Mouse (Mus musculus): Measurements from ENCODE around the gene Gm18596. TPM values are rescaled to one million over a fixed set of nuclear protein-coding genes. Genes with fewer than 3 reads are reported as not detected.
"Not testable (repeated sequence)": the region's sequence is repeated elsewhere in the genome, so short reads cannot be mapped to it uniquely, and the experiment has no call there.

Gm18596 gene
- polyA plus RNA-seq, 1 experiment from 2014 or later = not detected

DNA sequence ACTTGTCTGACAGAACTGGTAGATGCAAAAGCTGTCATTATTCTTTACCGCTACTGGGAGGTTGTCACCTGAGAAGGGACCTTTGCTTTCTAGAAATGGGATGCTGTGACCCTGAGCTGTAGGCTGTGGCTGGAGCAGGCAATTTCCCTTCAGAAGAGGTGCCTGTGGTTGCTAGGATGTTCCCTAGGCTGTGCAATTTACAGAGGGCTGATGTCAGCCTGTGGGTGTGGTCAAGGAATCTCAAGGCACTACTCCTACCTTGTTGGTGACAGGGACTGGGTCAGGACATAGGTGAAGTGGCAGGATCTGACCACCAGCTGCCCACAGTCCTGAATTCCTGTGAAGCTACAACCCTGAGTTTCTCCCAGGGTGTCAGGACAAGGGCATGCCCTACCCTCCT is 27.3 kb upstream of the Gm18596 start:
- no peaks in the 10 kb centered on the region for H3K36me3 ChIP-seq (replicated peaks; ENCODE audit: insufficient read depth, low read length)
- no peaks in the 10 kb centered on the region for H3K9me3 ChIP-seq (ENCODE audit: low read length)
- TF ChIP-seq CTCF (IDR thresholded peaks at IDR 0.05; ENCODE audit: low read depth) (no peak), EP300 (IDR thresholded peaks at IDR 0.05; ENCODE audit: low read depth) (no peak)
- no peak for DNase-seq
- no peaks in the 10 kb centered on the region for H3K4me1 ChIP-seq (ENCODE audit: insufficient read depth)
- no peak overlapping the region for H3K27ac ChIP-seq (ENCODE audit: low read depth)
- no peaks in the 10 kb centered on the region for H3K27me3 ChIP-seq (ENCODE audit: insufficient read depth, low read length)
- no peak overlapping the region for H3K4me3 ChIP-seq (ENCODE audit: low read depth, low read length)
- H3K4me2 ChIP-seq (ENCODE audit: low read depth, low read length) = no peak overlapping the region
- WGBS (ENCODE audit: insufficient replicate concordance) = 67% methylated on average over 1 of the region's 1 CpGs
- ATAC-seq = no peak
- H3K9ac ChIP-seq (replicated peaks) = no peak overlapping the region

DNA sequence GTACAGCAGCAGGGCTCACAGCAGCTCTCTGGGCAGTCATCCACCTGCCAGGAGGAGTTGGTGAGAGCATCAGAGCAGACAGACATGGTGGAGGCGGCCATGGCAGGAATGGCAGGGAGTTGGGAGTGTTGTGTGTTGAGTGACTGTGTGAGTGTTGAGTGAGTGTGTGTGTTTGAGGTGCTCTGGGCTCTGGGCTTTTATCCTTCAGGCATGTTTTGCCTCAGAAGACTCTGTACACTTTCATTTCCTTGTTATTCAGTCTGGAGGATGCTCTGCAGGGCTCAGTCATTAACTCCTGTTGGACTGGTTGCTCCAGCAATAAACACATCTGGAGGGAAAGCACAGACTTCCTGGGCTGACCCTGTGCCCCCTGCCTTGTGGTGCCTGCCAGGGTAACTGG is 17.1 kb upstream of the Gm18596 start, which contains the start of gene Gm3233:
TSS of gene Gm3233 (minus strand) at position 101 of the 400 bp plus-strand sequence.
- H3K4me1 ChIP-seq (ENCODE audit: insufficient read depth); H3K27me3 ChIP-seq (ENCODE audit: insufficient read depth, low read length); H3K9me3 ChIP-seq (ENCODE audit: low read length); ATAC-seq; DNase-seq; H3K36me3 ChIP-seq (replicated peaks; ENCODE audit: insufficient read depth, low read length); H3K27ac ChIP-seq (ENCODE audit: low read depth); H3K4me3 ChIP-seq (ENCODE audit: low read depth, low read length); H3K9ac ChIP-seq (replicated peaks); H3K4me2 ChIP-seq (ENCODE audit: low read depth, low read length): not testable (repeated sequence)
- 80% methylated on average over 1 of the region's 1 CpGs for WGBS (ENCODE audit: insufficient replicate concordance)

DNA sequence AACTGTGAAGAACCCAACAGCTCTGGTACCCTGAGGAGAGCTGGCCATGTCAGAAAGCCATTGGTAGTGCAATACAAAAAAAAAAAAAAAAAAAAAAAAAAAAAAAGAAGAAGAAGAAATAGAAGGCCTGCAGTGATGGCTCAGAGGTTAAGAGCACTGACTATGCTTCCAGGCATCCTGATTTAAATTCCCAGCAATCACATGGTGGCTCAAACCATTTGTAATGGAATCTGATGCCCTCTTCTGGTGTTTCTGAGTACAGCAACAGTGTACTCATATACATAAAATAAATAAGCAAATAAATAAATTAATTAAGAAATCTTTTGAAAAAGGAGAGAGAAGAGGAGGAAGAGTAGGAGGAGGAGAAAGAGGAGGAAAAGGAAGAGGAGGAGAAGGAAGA is 11.0 kb upstream of the Gm18596 start:
- H3K27me3 ChIP-seq (ENCODE audit: insufficient read depth, low read length) = no peaks in the 10 kb centered on the region
- no peak for TF ChIP-seq EP300 (IDR thresholded peaks at IDR 0.05; ENCODE audit: low read depth)
- peak; percentile 29 for TF ChIP-seq CTCF (IDR thresholded peaks at IDR 0.05; ENCODE audit: low read depth)
- H3K4me3 ChIP-seq (ENCODE audit: low read depth, low read length) = no peak overlapping the region
- ATAC-seq (no peak), DNase-seq (no peak)
- no peak overlapping the region for H3K4me2 ChIP-seq (ENCODE audit: low read depth, low read length)
- no peaks in the 10 kb centered on the region for H3K36me3 ChIP-seq (replicated peaks; ENCODE audit: insufficient read depth, low read length)
- H3K9ac ChIP-seq (replicated peaks) = no peak overlapping the region
- no peak overlapping the region for H3K27ac ChIP-seq (ENCODE audit: low read depth)
- no peaks in the 10 kb centered on the region for H3K9me3 ChIP-seq (ENCODE audit: low read length)
- no peaks in the 10 kb centered on the region for H3K4me1 ChIP-seq (ENCODE audit: insufficient read depth)

DNA sequence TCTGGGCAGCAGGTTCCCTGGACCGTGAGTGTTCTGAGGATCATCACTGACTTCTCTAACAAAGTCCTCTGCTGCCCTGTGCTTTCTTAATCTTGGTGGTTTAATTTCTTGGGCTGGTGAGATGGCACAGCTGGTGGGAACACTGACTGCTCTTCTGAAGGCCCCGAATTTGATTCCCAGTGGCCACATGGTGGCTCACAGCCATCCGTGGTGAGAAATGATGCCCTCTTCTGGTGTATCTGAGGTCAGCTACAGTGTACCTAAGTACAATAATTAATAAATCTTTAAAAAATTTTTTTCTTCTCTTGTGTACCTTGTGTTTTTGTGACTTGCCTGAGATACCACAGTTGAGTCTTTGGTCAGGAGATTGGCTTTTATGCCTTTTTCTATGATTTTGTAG is 9.9 kb upstream of the Gm18596 start:
- not testable (repeated sequence) for DNase-seq; H3K36me3 ChIP-seq (replicated peaks; ENCODE audit: insufficient read depth, low read length); H3K4me3 ChIP-seq (ENCODE audit: low read depth, low read length); H3K27me3 ChIP-seq (ENCODE audit: insufficient read depth, low read length); H3K9me3 ChIP-seq (ENCODE audit: low read length); H3K4me1 ChIP-seq (ENCODE audit: insufficient read depth); ATAC-seq; H3K4me2 ChIP-seq (ENCODE audit: low read depth, low read length); H3K27ac ChIP-seq (ENCODE audit: low read depth); H3K9ac ChIP-seq (replicated peaks)
- peak; percentile 17; the same call in 1 of the 2 replicates for TF ChIP-seq CTCF (IDR thresholded peaks at IDR 0.05; ENCODE audit: low read depth)
- 47% methylated on average over 3 of the region's 3 CpGs for WGBS (ENCODE audit: insufficient replicate concordance)

DNA sequence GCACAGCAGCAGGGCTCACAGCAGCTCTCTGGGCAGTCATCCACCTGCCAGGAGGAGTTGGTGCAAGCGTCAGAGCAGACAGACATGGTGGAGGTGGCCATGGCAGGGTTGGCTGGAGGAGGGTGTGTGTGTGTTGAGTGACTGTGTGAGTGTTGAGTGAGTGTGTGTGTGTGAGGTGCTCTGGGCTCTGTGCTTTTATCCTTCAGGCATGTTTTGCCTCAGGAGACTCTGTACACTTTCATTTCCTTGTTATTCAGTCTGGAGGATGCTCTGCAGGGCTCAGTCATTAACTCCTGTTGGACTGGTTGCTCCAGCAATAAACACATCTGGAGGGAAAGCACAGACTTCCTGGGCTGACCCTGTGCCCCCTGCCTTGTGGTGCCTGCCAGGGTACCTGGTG is 8.8 kb upstream of the Gm18596 start, which contains the start of gene Gm9736:
TSS of gene Gm9736 (minus strand) at position 101 of the 400 bp plus-strand sequence.
- H3K9ac ChIP-seq (replicated peaks); H3K4me2 ChIP-seq (ENCODE audit: low read depth, low read length); DNase-seq; ATAC-seq; H3K27ac ChIP-seq (ENCODE audit: low read depth); H3K4me1 ChIP-seq (ENCODE audit: insufficient read depth); H3K4me3 ChIP-seq (ENCODE audit: low read depth, low read length); H3K36me3 ChIP-seq (replicated peaks; ENCODE audit: insufficient read depth, low read length); H3K27me3 ChIP-seq (ENCODE audit: insufficient read depth, low read length); H3K9me3 ChIP-seq (ENCODE audit: low read length): not testable (repeated sequence)
- WGBS (ENCODE audit: insufficient replicate concordance) = 33% methylated on average over 1 of the region's 1 CpGs

DNA sequence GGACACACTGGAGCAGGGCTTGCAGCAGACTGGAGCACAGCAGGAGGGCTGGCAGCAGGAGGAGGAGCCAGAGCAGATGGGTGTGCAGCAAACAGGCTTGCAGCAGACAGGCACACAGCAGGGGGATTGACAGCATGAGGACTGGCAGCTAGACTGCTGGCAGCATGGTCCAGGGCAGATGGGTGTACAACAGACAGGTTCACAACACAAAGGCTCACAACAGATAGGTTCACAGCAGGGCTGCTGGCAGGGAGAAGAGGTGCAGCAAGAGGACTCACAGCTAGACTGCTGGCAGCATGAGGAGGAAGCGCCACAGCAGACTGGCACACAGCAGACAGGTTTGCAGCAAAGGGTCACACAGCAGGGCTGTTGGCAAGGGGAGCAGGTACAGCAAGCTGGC is 8.2 kb upstream of the Gm18596 start:
- not testable (repeated sequence) for H3K27me3 ChIP-seq (ENCODE audit: insufficient read depth, low read length); H3K36me3 ChIP-seq (replicated peaks; ENCODE audit: insufficient read depth, low read length); H3K4me1 ChIP-seq (ENCODE audit: insufficient read depth); DNase-seq; H3K4me3 ChIP-seq (ENCODE audit: low read depth, low read length); H3K9me3 ChIP-seq (ENCODE audit: low read length); H3K4me2 ChIP-seq (ENCODE audit: low read depth, low read length); H3K9ac ChIP-seq (replicated peaks); ATAC-seq; H3K27ac ChIP-seq (ENCODE audit: low read depth)
- 64% methylated on average over 1 of the region's 1 CpGs for WGBS (ENCODE audit: insufficient replicate concordance)

DNA sequence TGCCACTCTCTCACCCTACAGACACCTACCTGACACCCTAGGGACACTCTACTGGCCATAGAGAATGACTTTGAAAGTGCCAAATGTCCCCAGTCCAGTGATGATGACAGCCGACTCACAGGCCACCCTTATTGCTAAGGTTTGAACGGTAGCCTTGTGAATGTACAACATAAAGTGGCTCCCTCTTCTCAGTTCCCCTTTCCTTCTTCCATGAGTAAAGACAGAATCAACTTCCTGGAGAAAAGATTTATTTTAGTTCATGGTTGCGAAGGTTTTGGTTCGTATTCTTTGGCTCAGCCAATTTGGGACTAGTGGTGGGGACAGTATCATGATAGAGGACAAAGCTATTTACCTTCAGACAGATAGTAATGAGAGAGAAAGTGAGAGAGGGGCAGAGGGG is 3.5 kb downstream of the Gm18596 start:
- no peak for ATAC-seq
- no peak overlapping the region for H3K4me3 ChIP-seq (ENCODE audit: low read depth, low read length)
- 56% methylated on average over 4 of the region's 4 CpGs for WGBS (ENCODE audit: insufficient replicate concordance)

More for the DNA sequence above, 3.5 kb downstream of the Gm18596 start:
- Histone ChIP-seq H3K36me3 (replicated peaks; ENCODE audit: insufficient read depth, low read length) (no peaks in the 10 kb centered on the region), H3K27me3 (ENCODE audit: insufficient read depth, low read length) (no peaks in the 10 kb centered on the region), H3K9me3 (ENCODE audit: low read length) (peaks cover 4% of the 10 kb centered on the region; the same call in 1 of the 2 replicates), H3K27ac (ENCODE audit: low read depth) (no peak overlapping the region), H3K4me1 (ENCODE audit: insufficient read depth) (no peaks in the 10 kb centered on the region), H3K9ac (replicated peaks) (no peak overlapping the region), H3K4me2 (ENCODE audit: low read depth, low read length) (no peak overlapping the region)
- no peak for DNase-seq
- TF ChIP-seq EP300 (IDR thresholded peaks at IDR 0.05; ENCODE audit: low read depth) (no peak), CTCF (IDR thresholded peaks at IDR 0.05; ENCODE audit: low read depth) (no peak)
